Mouse (Mus musculus): ENCODE measurements around the gene Exosc7. TPM values are rescaled to one million over a fixed set of nuclear protein-coding genes. Genes with fewer than 3 reads are reported as not detected.

Exosc7 gene
- polyA plus RNA-seq, 1 experiment from 2014 or later = 84.2 TPM

GRCm38 (mm10) chr9:123161792-123162191 lies 48.8 kb downstream of the Exosc7 start:
- 55% methylated on average over 2 of the region's 2 CpGs for WGBS

GRCm38 (mm10) chr9:123162985-123163694 lies 50.1 kb downstream of the Exosc7 start:
- H3K4me2 ChIP-seq (ENCODE audit: low read depth, low read length) = no peak overlapping the region
- H3K36me3 ChIP-seq (ENCODE audit: control insufficient read depth, insufficient read depth, low read length) = no peaks in the 10 kb centered on the region
- H3K27me3 ChIP-seq (replicated peaks; ENCODE audit: control insufficient read depth, insufficient read depth, low read length) = no peaks in the 10 kb centered on the region
- 79% methylated on average over 2 of the region's 4 CpGs for WGBS
- H3K4me3 ChIP-seq (ENCODE audit: low read depth, low read length) = no peak overlapping the region
- DNase-seq (ENCODE audit: low spot score) (no peak), ATAC-seq (ENCODE audit: low read depth) (0 out of 2 replicates have a peak, but pooled peaks have one; percentile 23)
- H3K27ac ChIP-seq (replicated peaks; ENCODE audit: low read depth, low read length) = no peak overlapping the region
- peaks cover 7% of the 10 kb centered on the region; the same call in 1 of the 2 replicates for H3K4me1 ChIP-seq (ENCODE audit: control insufficient read depth, insufficient read depth, low read length)
- no peaks in the 10 kb centered on the region for H3K9me3 ChIP-seq (ENCODE audit: control insufficient read depth, low read length)
- H3K9ac ChIP-seq (ENCODE audit: low read depth, low read length) = no peak overlapping the region

More at GRCm38 (mm10) chr9:123161792-123162191, 48.8 kb downstream of the Exosc7 start:
- Histone ChIP-seq H3K27me3 (replicated peaks; ENCODE audit: control insufficient read depth, insufficient read depth, low read length) (no peaks in the 10 kb centered on the region), H3K27ac (replicated peaks; ENCODE audit: low read depth, low read length) (no peak overlapping the region), H3K4me3 (ENCODE audit: low read depth, low read length) (no peak overlapping the region), H3K36me3 (ENCODE audit: control insufficient read depth, insufficient read depth, low read length) (no peaks in the 10 kb centered on the region), H3K4me1 (ENCODE audit: control insufficient read depth, insufficient read depth, low read length) (peaks cover 7% of the 10 kb centered on the region; the same call in 1 of the 2 replicates), H3K4me2 (ENCODE audit: low read depth, low read length) (no peak overlapping the region), H3K9ac (ENCODE audit: low read depth, low read length) (no peak overlapping the region), H3K9me3 (ENCODE audit: control insufficient read depth, low read length) (no peaks in the 10 kb centered on the region)
- ATAC-seq (ENCODE audit: low read depth) (no peak), DNase-seq (ENCODE audit: low spot score) (no peak)

DNA sequence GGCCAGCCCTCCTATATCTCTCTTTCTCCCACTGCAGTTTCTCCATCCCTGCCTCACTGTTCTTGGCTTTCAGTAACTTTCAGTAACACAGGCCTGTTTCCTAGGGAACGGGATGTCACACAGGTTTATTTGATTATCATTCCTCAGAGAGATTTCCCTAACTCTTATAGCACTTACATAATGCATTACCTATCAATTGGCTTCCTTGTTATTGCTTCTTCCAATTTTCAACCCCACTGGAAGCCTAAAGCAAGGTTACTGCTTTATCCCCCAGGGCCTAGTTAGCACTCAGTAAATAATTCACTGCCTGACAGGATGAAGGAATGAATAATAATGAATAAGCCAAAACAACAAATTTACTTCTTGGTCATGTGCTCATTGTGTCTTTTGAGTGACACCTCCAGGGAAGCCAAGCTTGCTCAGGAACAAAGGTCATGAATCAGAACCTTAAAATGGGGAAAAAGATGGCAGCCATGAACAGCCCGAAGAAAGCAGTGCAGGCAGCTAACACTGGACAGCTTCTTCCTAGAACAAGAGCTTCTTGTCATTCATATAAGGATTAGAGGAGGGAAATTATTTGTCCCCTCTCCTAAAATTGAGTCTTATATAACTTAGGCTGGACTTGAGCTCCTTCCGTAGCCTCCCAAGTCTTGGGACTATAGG lies 52.9 kb downstream of the Exosc7 start:
- Histone ChIP-seq H3K27ac (replicated peaks; ENCODE audit: low read depth, low read length) (no peak overlapping the region), H3K36me3 (ENCODE audit: control insufficient read depth, insufficient read depth, low read length) (no peaks in the 10 kb centered on the region), H3K4me3 (ENCODE audit: low read depth, low read length) (no peak overlapping the region), H3K9me3 (ENCODE audit: control insufficient read depth, low read length) (no peaks in the 10 kb centered on the region), H3K4me2 (ENCODE audit: low read depth, low read length) (no peak overlapping the region), H3K27me3 (replicated peaks; ENCODE audit: control insufficient read depth, insufficient read depth, low read length) (no peaks in the 10 kb centered on the region), H3K9ac (ENCODE audit: low read depth, low read length) (no peak overlapping the region), H3K4me1 (ENCODE audit: control insufficient read depth, insufficient read depth, low read length) (peaks cover 5% of the 10 kb centered on the region; the same call in 1 of the 2 replicates)
- WGBS = 84% methylated on average over 3 of the region's 3 CpGs
- peak; percentile 18 for DNase-seq (ENCODE audit: low spot score)
- ATAC-seq (ENCODE audit: low read depth) = no peak

- 87% methylated on average over 6 of the region's 6 CpGs for WGBS
These were observed 60.7 kb downstream of the Exosc7 start for GRCm38 (mm10) chr9:123173760-123174159.

GRCm38 (mm10) chr9:123174356-123174755 lies 61.3 kb downstream of the Exosc7 start:
- no peak for ATAC-seq (ENCODE audit: low read depth)
- DNase-seq (ENCODE audit: low spot score) = peak; percentile 8
- Histone ChIP-seq H3K36me3 (ENCODE audit: control insufficient read depth, insufficient read depth, low read length) (no peaks in the 10 kb centered on the region), H3K4me2 (ENCODE audit: low read depth, low read length) (no peak overlapping the region), H3K4me3 (ENCODE audit: low read depth, low read length) (no peak overlapping the region), H3K27me3 (replicated peaks; ENCODE audit: control insufficient read depth, insufficient read depth, low read length) (no peaks in the 10 kb centered on the region), H3K9me3 (ENCODE audit: control insufficient read depth, low read length) (no peaks in the 10 kb centered on the region), H3K27ac (replicated peaks; ENCODE audit: low read depth, low read length) (no peak overlapping the region), H3K9ac (ENCODE audit: low read depth, low read length) (no peak overlapping the region), H3K4me1 (ENCODE audit: control insufficient read depth, insufficient read depth, low read length) (no peaks in the 10 kb centered on the region)
- WGBS = 63% methylated on average over 4 of the region's 4 CpGs

More at GRCm38 (mm10) chr9:123173760-123174159, 60.7 kb downstream of the Exosc7 start:
- no peak overlapping the region for H3K9ac ChIP-seq (ENCODE audit: low read depth, low read length)
- ATAC-seq (ENCODE audit: low read depth) = no peak
- no peak for DNase-seq (ENCODE audit: low spot score)
- H3K36me3 ChIP-seq (ENCODE audit: control insufficient read depth, insufficient read depth, low read length) = no peaks in the 10 kb centered on the region
- H3K4me1 ChIP-seq (ENCODE audit: control insufficient read depth, insufficient read depth, low read length) = no peaks in the 10 kb centered on the region
- H3K4me3 ChIP-seq (ENCODE audit: low read depth, low read length) = no peak overlapping the region
- H3K27ac ChIP-seq (replicated peaks; ENCODE audit: low read depth, low read length) = no peak overlapping the region
- no peak overlapping the region for H3K4me2 ChIP-seq (ENCODE audit: low read depth, low read length)
- H3K27me3 ChIP-seq (replicated peaks; ENCODE audit: control insufficient read depth, insufficient read depth, low read length) = no peaks in the 10 kb centered on the region
- H3K9me3 ChIP-seq (ENCODE audit: control insufficient read depth, low read length) = no peaks in the 10 kb centered on the region

DNA sequence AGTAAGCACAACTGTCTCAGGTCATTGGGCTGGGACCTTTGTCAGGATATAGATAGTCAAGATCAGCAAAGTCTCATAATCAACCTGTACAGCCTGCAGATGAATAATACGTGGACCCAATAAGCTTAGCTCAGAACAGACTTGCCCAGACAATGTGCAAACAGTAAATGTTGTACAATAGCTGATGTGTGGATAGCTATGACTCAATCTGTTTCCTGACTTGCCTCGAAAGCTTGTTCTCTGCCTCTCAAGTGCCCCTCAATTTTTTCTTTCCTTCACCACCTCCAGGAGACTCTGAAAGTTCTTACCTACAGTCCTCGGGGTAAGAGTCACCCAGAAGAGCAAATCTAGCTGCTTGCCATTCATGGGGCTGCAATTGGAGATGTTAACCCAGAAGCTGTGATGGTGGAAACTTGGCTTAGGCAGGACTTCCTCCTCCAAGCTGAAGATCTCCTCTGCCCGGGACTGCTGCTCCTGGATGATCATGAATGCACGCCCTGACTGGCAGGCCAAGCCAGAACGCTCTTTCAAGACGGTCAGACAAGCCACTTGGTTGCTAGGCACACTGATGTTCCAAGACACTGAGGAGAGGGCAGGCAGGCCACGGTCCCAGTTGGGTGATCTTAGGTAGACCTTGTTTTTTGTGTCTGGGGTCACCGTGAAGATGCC lies 64.5 kb downstream of the Exosc7 start:
- H3K4me1 ChIP-seq (ENCODE audit: control insufficient read depth, insufficient read depth, low read length) = no peaks in the 10 kb centered on the region
- no peak overlapping the region for H3K27ac ChIP-seq (replicated peaks; ENCODE audit: low read depth, low read length)
- no peak overlapping the region for H3K4me2 ChIP-seq (ENCODE audit: low read depth, low read length)
- no peak overlapping the region for H3K9ac ChIP-seq (ENCODE audit: low read depth, low read length)
- H3K27me3 ChIP-seq (replicated peaks; ENCODE audit: control insufficient read depth, insufficient read depth, low read length) = no peaks in the 10 kb centered on the region
- H3K9me3 ChIP-seq (ENCODE audit: control insufficient read depth, low read length) = no peaks in the 10 kb centered on the region
- H3K36me3 ChIP-seq (ENCODE audit: control insufficient read depth, insufficient read depth, low read length) = no peaks in the 10 kb centered on the region
- no peak overlapping the region for H3K4me3 ChIP-seq (ENCODE audit: low read depth, low read length)
- DNase-seq (ENCODE audit: low spot score) (no peak), ATAC-seq (ENCODE audit: low read depth) (no peak)
- WGBS = 83% methylated on average over 9 of the region's 9 CpGs

GRCm38 (mm10) chr9:123180003-123180402 lies 67.0 kb downstream of the Exosc7 start:
- DNase-seq (ENCODE audit: low spot score) (no peak), ATAC-seq (ENCODE audit: low read depth) (no peak)
- no peak overlapping the region for H3K4me2 ChIP-seq (ENCODE audit: low read depth, low read length)
- no peak overlapping the region for H3K4me3 ChIP-seq (ENCODE audit: low read depth, low read length)
- H3K9me3 ChIP-seq (ENCODE audit: control insufficient read depth, low read length) = no peaks in the 10 kb centered on the region
- no peaks in the 10 kb centered on the region for H3K36me3 ChIP-seq (ENCODE audit: control insufficient read depth, insufficient read depth, low read length)
- no peaks in the 10 kb centered on the region for H3K27me3 ChIP-seq (replicated peaks; ENCODE audit: control insufficient read depth, insufficient read depth, low read length)
- no peak overlapping the region for H3K9ac ChIP-seq (ENCODE audit: low read depth, low read length)
- no peak overlapping the region for H3K27ac ChIP-seq (replicated peaks; ENCODE audit: low read depth, low read length)
- WGBS = 91% methylated on average over 6 of the region's 6 CpGs
- H3K4me1 ChIP-seq (ENCODE audit: control insufficient read depth, insufficient read depth, low read length) = no peaks in the 10 kb centered on the region

DNA sequence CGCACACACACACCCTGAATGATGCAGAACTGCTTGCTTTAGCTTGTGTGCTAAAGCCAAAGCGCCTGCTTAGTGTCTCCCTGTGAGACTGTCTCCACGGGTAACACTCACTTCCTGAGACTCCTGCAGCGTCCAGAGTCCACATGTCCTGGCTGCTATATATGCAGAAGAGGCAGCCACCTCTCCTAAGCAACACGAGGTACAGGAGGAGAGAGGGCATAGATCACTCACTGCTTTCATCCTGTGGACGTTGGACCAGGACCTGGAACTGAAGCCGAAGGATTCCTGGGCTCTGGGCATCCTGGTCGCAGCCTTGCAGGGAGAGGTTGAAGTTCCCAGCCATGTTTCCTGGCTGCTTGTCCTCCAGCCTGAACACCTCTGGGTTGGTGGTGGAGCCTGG lies 70.2 kb downstream of the Exosc7 start:
- DNase-seq (ENCODE audit: low spot score) (no peak), ATAC-seq (ENCODE audit: low read depth) (no peak)
- no peak overlapping the region for H3K4me3 ChIP-seq (ENCODE audit: low read depth, low read length)
- no peaks in the 10 kb centered on the region for H3K27me3 ChIP-seq (replicated peaks; ENCODE audit: control insufficient read depth, insufficient read depth, low read length)
- no peak overlapping the region for H3K27ac ChIP-seq (replicated peaks; ENCODE audit: low read depth, low read length)
- no peaks in the 10 kb centered on the region for H3K4me1 ChIP-seq (ENCODE audit: control insufficient read depth, insufficient read depth, low read length)
- WGBS = 70% methylated on average over 8 of the region's 8 CpGs
- H3K9me3 ChIP-seq (ENCODE audit: control insufficient read depth, low read length) = no peaks in the 10 kb centered on the region
- no peak overlapping the region for H3K9ac ChIP-seq (ENCODE audit: low read depth, low read length)
- H3K36me3 ChIP-seq (ENCODE audit: control insufficient read depth, insufficient read depth, low read length) = no peaks in the 10 kb centered on the region
- no peak overlapping the region for H3K4me2 ChIP-seq (ENCODE audit: low read depth, low read length)

Data from embryonic facial prominence, embryonic 14.5 days (tissue).